Mouse (Mus musculus) left cerebral cortex, postnatal 14 days (tissue): ENCODE results near the gene Cldn12. TPM values are rescaled to one million over a fixed set of nuclear protein-coding genes. Genes with fewer than 3 reads are reported as not detected.

Source experiments
- DNase-seq, 2 experiments: peaks; one replicate each; pipeline ENCODE4 v3.0.0; 2021 to 2022; ENCODE audit warnings: low spot score in 2 of 2, mixed read lengths in 1 of 2
- intact Hi-C: fragments of 180-260 bp; cut with DNase I; formaldehyde crosslinking; loops from one replicate; pipeline ENCODE4 v1.15.1; 2025
- total RNA-seq, 2 experiments: library from RNA; stranded (reverse); gene quantifications; 2 replicates each; pipeline ENCODE4 v1.2.3; 2021

Gene Cldn12
- total RNA-seq, 2 experiments from 2014 or later = 54.0 to 56.7 TPM

GRCm38 (mm10) chr5:5503381-5503780, 11.4 kb downstream of the Cldn12 start:
- no peak for DNase-seq
- intact Hi-C loops = no loop called here

DNA sequence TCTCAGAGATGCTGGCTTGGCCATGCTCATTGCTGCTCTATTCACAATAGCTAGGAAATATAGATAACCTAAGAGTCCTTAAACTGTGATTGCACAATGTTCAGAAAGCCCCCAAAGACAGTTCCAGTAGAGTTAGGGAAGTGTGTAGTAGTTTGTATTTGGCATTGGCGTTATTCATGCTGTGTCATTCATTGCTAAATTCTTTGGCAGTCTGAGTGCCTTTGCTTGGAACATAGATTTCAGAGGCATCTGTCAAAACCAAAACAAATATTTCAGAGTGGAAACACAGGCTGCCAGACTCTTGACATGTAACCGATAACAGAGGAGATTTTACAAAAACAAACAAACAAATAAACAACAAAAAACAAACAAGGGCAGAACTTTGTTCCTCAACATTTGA, 13.2 kb downstream of the Cldn12 start:
- intact Hi-C loops = no loop called here
- DNase-seq = no peak

DNA sequence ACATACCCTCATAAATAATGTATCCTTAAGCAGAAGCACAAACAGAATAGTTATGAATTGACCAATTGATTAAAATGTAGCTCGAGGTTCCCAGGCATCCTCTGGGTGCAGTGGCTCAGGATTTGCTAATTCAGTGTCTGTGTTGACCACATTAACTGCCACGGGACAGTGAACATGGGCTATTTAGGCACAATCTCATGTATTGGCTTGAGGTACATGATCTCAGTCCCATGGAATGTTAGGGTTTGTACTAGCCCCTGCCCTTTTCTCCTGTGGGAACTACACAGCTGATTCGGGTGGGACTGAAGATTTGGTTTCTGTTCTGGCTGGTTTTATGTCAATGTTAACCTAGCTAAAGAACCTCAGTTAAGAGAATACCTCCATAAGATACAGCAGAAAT, 18.4 kb downstream of the Cldn12 start:
- intact Hi-C loops = no loop called here
- no peak for DNase-seq

GRCm38 (mm10) chr5:5495042-5495441, 19.7 kb downstream of the Cldn12 start:
- intact Hi-C loops = no loop called here
- no peak for DNase-seq

DNA sequence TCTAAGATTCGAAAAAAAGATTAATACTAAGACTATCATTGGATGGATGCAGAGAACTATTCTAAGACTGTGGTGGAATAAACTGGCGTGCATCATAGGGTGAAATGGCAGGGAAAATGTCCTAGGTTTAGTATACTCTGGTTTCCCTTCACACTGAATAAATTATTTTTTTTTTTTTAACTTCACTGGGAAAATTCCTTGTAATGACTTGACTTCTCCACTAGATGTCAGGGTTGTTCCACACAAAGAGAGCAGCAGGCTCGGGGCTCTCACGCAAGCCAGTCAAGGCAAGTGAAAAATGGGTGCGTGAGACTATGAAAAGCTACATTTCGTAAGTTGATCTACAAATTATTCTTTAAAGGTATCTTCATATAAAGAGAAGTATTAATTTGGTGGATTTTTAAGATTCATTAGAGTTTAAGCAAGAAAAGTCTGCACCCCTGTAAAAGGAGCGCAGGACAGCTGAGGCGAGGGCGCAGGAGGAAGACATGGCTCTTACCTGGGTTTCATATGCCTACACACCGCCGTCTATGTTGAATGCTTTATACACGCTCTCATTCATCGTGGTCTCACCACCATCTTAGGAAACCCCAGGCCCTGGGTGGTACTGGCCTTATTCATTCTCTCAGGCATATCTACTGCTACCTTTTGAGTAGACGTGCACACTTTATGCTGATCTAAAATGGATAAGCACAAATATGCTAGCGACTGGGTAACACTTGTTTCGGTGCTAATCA, 20.3 kb downstream of the Cldn12 start:
- DNase-seq = peak; percentile 59 to 62
- intact Hi-C loops = loop anchor here (1.0 kb wide), 1 partner anchor 255 kb away; the partner anchor contains the start of gene Steap1

- intact Hi-C loops = no loop called here
Measured at GRCm38 (mm10) chr5:5492163-5492562, 22.6 kb downstream of the Cldn12 start.

DNA sequence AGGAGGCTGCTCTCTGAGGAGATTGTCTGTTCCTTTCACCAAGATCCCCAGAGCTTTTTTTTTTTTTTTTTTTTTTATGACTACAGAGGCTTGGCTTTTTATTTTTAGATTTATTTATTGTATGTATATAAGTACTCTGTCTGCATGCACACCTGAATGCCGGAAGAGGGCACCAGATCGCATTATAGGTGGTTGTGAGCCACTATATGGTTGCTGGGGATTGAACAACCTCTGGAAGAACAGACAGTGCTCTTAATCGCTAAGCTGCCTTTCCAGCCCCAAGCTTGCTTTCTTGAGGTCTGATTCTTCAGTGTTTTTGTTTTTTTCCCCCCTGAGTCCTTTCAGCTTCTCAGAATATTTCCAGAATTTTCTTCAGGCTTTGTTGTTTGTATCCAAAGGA, 28.7 kb downstream of the Cldn12 start:
- DNase-seq = no peak
- intact Hi-C loops = no loop called here

More at GRCm38 (mm10) chr5:5492163-5492562, 22.6 kb downstream of the Cldn12 start:
- DNase-seq = no peak

- intact Hi-C loops = loop anchor here (2.0 to 5.0 kb wide), 2 partner anchors 216 to 521 kb away; no protein-coding TSS in a partner anchor
- no peak for DNase-seq
Measured at GRCm38 (mm10) chr5:5483254-5483858, 31.4 kb downstream of the Cldn12 start.

GRCm38 (mm10) chr5:5481662-5482061, 33.1 kb downstream of the Cldn12 start:
- peak; percentile 38 to 48 for DNase-seq
- intact Hi-C loops = loop anchor here (2.0 to 5.0 kb wide), 2 partner anchors 214 to 519 kb away; no protein-coding TSS in a partner anchor

- intact Hi-C loops = no loop called here
- no peak for DNase-seq
Measured at GRCm38 (mm10) chr5:5479043-5479442, 35.7 kb downstream of the Cldn12 start, which contains the start of gene 1700015F17Rik. Gene 1700015F17Rik, minus strand, starts transcription at chr5:5479143.

DNA sequence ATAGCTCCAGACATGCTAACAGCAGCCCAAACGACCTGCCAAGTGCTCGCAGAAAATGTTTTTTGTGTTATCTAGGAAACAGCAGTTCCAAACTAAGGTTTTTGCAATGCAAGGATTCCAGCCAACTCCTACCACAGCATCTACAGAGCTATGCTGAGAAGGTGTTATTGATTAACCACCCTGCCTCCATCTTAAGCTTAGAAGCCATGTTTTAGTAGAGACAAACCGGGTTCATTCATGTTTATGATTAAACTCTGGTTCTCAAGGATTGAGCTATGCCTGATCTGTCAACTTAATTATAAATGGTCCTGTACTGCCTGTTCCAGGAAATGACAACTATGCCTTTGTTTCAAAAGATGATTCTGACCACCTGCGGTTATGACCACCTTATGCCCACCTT, 38.6 kb downstream of the Cldn12 start:
- intact Hi-C loops = no loop called here

GRCm38 (mm10) chr5:5465256-5465655, 49.5 kb downstream of the Cldn12 start:
- intact Hi-C loops = no loop called here

More for the DNA sequence above, 38.6 kb downstream of the Cldn12 start:
- no peak for DNase-seq

More at GRCm38 (mm10) chr5:5465256-5465655, 49.5 kb downstream of the Cldn12 start:
- DNase-seq = no peak

Other genes with a start within 250 kb of the Cldn12 start
- 100 to 1,000 TPM; 159 to 167 TPM for gene Cdk14, start 94.6 kb downstream of the Cldn12 start, total RNA-seq
- 1 to 10 TPM in 1 of 2 experiments, not detected in 1; 1.2 TPM for gene 1700015F17Rik, start 35.8 kb downstream of the Cldn12 start, total RNA-seq
- gene Gtpbp10, start 44.6 kb upstream of the Cldn12 start, total RNA-seq = 10 to 100 TPM in 1 of 2 experiments, 1 to 10 TPM in 1; 9.0 to 10.8 TPM
- gene Gm8773, start 58.8 kb upstream of the Cldn12 start, total RNA-seq = 1 to 10 TPM in 1 of 2 experiments, under 1 TPM in 1; 0.53 to 1.1 TPM
- 10 to 100 TPM; 21.6 to 23.0 TPM for gene Cfap69, start 149.3 kb upstream of the Cldn12 start, total RNA-seq
- 10 to 100 TPM in 1 of 2 experiments, 1 to 10 TPM in 1; 8.5 to 11.1 TPM for gene Steap2, start 179.6 kb upstream of the Cldn12 start, total RNA-seq
- gene Steap1, start 234.4 kb upstream of the Cldn12 start, total RNA-seq = under 1 TPM; 0.97 to 0.99 TPM